Mouse (Mus musculus) gastrocnemius, postnatal 14 days (tissue): ENCODE measurements around the gene Cenpe. TPM values are rescaled to one million over a fixed set of nuclear protein-coding genes. Genes with fewer than 3 reads are reported as not detected.
"Not testable (repeated sequence)": the region's sequence is repeated elsewhere in the genome, so short reads cannot be mapped to it uniquely, and the experiment has no call there.

Experiments used
- DNase-seq: peaks from one replicate; pipeline ENCODE4 v3.0.0; 2021; ENCODE audit warnings: mixed read lengths
- intact Hi-C: fragments of 180-260 bp; cut with DNase I; formaldehyde crosslinking; loops from one replicate; pipeline ENCODE4 v1.15.1; 2025; ENCODE audit warnings: low total_unique reads
- long read RNA-seq, 2 experiments: library from polyadenylated mRNA; stranded (forward); transcript quantifications; one replicate each; pipeline ENCODE4 v2.0.0; 2021
- total RNA-seq, 2 experiments: library from RNA; stranded (reverse); gene quantifications; 2 replicates each; pipeline ENCODE4 v1.2.3; 2021

The Cenpe gene
- total RNA-seq, result 1 to 10 TPM; 1.7 to 1.9 TPM
- long read RNA-seq, experiment 1, result 0 reads
- long read RNA-seq, experiment 2, full-length matches to known transcripts, result 2 of 2 reads
- long read RNA-seq, experiment 2, partial matches to known transcripts, result 0 of 2 reads
- long read RNA-seq, experiment 2, other reads (novel, unspliced or antisense), result 0 of 2 reads

GRCm38 (mm10) chr3:135211805-135212657 is at the start of gene Cenpe:
Cenpe (plus strand) TSS chr3:135212537.
- intact Hi-C loops, result no loop called here
- DNase-seq, result peak; percentile 92

GRCm38 (mm10) chr3:135171898-135172446 is 40.4 kb upstream of the Cenpe start:
- intact Hi-C loops, result no loop called here
- DNase-seq, result no peak

- no peak for DNase-seq
- intact Hi-C loops, result no loop called here
Measured at GRCm38 (mm10) chr3:135191861-135192260, 20.5 kb upstream of the Cenpe start.

- intact Hi-C loops, DNase-seq: not testable (repeated sequence)
Measured at GRCm38 (mm10) chr3:135198051-135198450, 14.3 kb upstream of the Cenpe start.

GRCm38 (mm10) chr3:135200409-135201303 is 11.7 kb upstream of the Cenpe start:
- no peak for DNase-seq
- intact Hi-C loops, result loop anchor here (10.0 kb wide), 1 partner anchor 556 kb away; no protein-coding TSS in a partner anchor

- DNase-seq, result peak; percentile 19
- intact Hi-C loops, result loop anchor here (10.0 kb wide), 1 partner anchor 562 kb away; no protein-coding TSS in a partner anchor
Measured at GRCm38 (mm10) chr3:135206621-135207020, 5.7 kb upstream of the Cenpe start.

- intact Hi-C loops, result no loop called here
- DNase-seq, result no peak
Measured at GRCm38 (mm10) chr3:135212658-135213350, 467 bp downstream of the Cenpe start.

- DNase-seq, result no peak
- intact Hi-C loops, result no loop called here
Measured at GRCm38 (mm10) chr3:135232058-135232457, 19.7 kb downstream of the Cenpe start.

- DNase-seq, result no peak
- intact Hi-C loops, result no loop called here
Measured at GRCm38 (mm10) chr3:135232462-135232861, 20.1 kb downstream of the Cenpe start.

- intact Hi-C loops, result no loop called here
Measured at GRCm38 (mm10) chr3:135245733-135246132, 33.4 kb downstream of the Cenpe start.

GRCm38 (mm10) chr3:135246828-135247227 is 34.5 kb downstream of the Cenpe start:
- no peak for DNase-seq
- intact Hi-C loops, result no loop called here

More at GRCm38 (mm10) chr3:135245733-135246132, 33.4 kb downstream of the Cenpe start:
- no peak for DNase-seq

- no peak for DNase-seq
- intact Hi-C loops, result no loop called here
Measured at GRCm38 (mm10) chr3:135249104-135249503, 36.8 kb downstream of the Cenpe start.

GRCm38 (mm10) chr3:135251825-135252224 is 39.5 kb downstream of the Cenpe start:
- intact Hi-C loops, result no loop called here
- DNase-seq, result no peak

GRCm38 (mm10) chr3:135254784-135255183 is 42.4 kb downstream of the Cenpe start:
- no peak for DNase-seq
- intact Hi-C loops, result no loop called here

- DNase-seq, result no peak
- intact Hi-C loops, result no loop called here
Measured at GRCm38 (mm10) chr3:135258919-135259318, 46.6 kb downstream of the Cenpe start.

GRCm38 (mm10) chr3:135260233-135260632 is 47.9 kb downstream of the Cenpe start:
- intact Hi-C loops, result no loop called here
- DNase-seq, result no peak

GRCm38 (mm10) chr3:135268616-135269015 is 56.3 kb downstream of the Cenpe start:
- intact Hi-C loops, result no loop called here
- DNase-seq, result no peak

GRCm38 (mm10) chr3:135269391-135269990 is 57.2 kb downstream of the Cenpe start:
- intact Hi-C loops, result no loop called here
- no peak for DNase-seq

GRCm38 (mm10) chr3:135272627-135273026 is 60.3 kb downstream of the Cenpe start:
- peak; percentile 28 for DNase-seq
- intact Hi-C loops, result no loop called here
